In the genomic region with DNA sequence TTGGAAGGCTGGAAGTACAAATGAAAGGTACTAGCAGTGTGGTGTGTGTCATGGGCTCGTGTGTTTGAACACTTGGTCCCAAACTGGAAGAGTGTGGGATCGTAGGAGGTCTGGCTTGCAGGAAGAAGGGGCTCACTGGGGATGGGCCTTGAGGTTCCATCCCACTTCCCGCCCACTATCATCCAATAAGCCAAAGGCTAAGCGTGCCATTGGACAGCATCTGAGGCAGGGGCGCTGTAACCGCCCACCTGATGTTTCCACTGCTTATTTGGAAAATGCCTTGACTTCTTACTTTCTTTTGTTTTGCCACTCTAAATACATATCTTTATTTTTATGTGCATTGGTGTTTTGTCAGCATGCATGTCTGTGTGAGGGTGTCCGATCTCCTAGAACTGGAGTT, we compare ENCODE assay signal across 28 mouse cellular contexts.
"Had no signal": no experiment of that assay in that cellular context is flagged by ENCODE, and none has a peak within 500 bp of the region (broad histone marks: within the 10 kb centered on the region; RNA-seq: fewer than 3 reads in every experiment).

No protein-coding gene starts in this region.

- H3K4me3 ChIP-seq: embryonic facial prominence, embryonic 10.5 days; embryonic facial prominence, embryonic 12.5 days; embryonic facial prominence, embryonic 13.5 days; embryonic facial prominence, embryonic 15.5 days; erythroblast, embryonic 14.5 days; forebrain, embryonic 10.5 days; forebrain, embryonic 13.5 days; forebrain, embryonic 15.5 days; gastrocnemius, adult 2 months; heart, adult 2 months; heart, embryonic 10.5 days; heart, embryonic 12.5 days had no signal

- H3K9ac ChIP-seq: embryonic facial prominence, embryonic 12.5 days; embryonic facial prominence, embryonic 13.5 days; embryonic facial prominence, embryonic 15.5 days; forebrain, embryonic 13.5 days; forebrain, embryonic 15.5 days; forebrain, postnatal 0 days; heart, embryonic 12.5 days had no signal

- H3K4me2 ChIP-seq: embryonic facial prominence, embryonic 12.5 days; embryonic facial prominence, embryonic 13.5 days; embryonic facial prominence, embryonic 15.5 days; forebrain, embryonic 13.5 days; forebrain, embryonic 15.5 days; heart, embryonic 11.5 days; heart, embryonic 12.5 days had no signal

- H3K9me3 ChIP-seq: embryonic facial prominence, embryonic 12.5 days; embryonic facial prominence, embryonic 15.5 days; forebrain, embryonic 13.5 days; forebrain, embryonic 15.5 days; heart, embryonic 10.5 days had no signal

- H3K27me3 ChIP-seq: embryonic facial prominence, embryonic 12.5 days; embryonic facial prominence, embryonic 13.5 days; embryonic facial prominence, embryonic 15.5 days; forebrain, embryonic 13.5 days; forebrain, embryonic 15.5 days had no signal

- DNase-seq: cerebellum, adult 9-10 months; cerebellum, adult 9-11 months; cerebellum, postnatal 10 days; cerebellum, postnatal 14 days; cerebellum, postnatal 25 days; cerebellum, postnatal 36 days; embryo, embryonic 11 days; forebrain, postnatal 0 days; gastrocnemius, adult 2 months; gastrocnemius, postnatal 10 days; gastrocnemius, postnatal 14 days; gastrocnemius, postnatal 25 days; gastrocnemius, postnatal 36 days; heart, adult 18-20 months; heart, adult 2 months had no signal

- H3K27ac ChIP-seq: embryonic facial prominence, embryonic 10.5 days; embryonic facial prominence, embryonic 12.5 days; embryonic facial prominence, embryonic 13.5 days; embryonic facial prominence, embryonic 15.5 days; forebrain, embryonic 10.5 days; forebrain, embryonic 13.5 days; forebrain, embryonic 15.5 days; heart, embryonic 10.5 days had no signal

- H3K36me3 ChIP-seq: embryonic facial prominence, embryonic 10.5 days; embryonic facial prominence, embryonic 12.5 days; embryonic facial prominence, embryonic 13.5 days; embryonic facial prominence, embryonic 15.5 days; forebrain, embryonic 10.5 days; forebrain, embryonic 15.5 days; heart, embryonic 10.5 days; heart, embryonic 12.5 days had no signal

- ATAC-seq: forebrain, embryonic 13.5 days; forebrain, embryonic 14.5 days; forebrain, embryonic 15.5 days; forebrain, embryonic 16.5 days; forebrain, postnatal 0 days had no signal
